Mouse (Mus musculus) CD4-positive, CD25-positive, alpha-beta regulatory T cell, adult 2 months (primary cell): ENCODE measurements around the gene Nhlrc3.
A peak's percentile ranks its signal among the peaks of the same experiment; 100 is the strongest.

Experiments
- DNase-seq: peaks from one replicate; pipeline ENCODE4 v3.0.0-alpha.2; 2012; ENCODE audit warnings: low read depth, low spot score

Nhlrc3 gene

DNA sequence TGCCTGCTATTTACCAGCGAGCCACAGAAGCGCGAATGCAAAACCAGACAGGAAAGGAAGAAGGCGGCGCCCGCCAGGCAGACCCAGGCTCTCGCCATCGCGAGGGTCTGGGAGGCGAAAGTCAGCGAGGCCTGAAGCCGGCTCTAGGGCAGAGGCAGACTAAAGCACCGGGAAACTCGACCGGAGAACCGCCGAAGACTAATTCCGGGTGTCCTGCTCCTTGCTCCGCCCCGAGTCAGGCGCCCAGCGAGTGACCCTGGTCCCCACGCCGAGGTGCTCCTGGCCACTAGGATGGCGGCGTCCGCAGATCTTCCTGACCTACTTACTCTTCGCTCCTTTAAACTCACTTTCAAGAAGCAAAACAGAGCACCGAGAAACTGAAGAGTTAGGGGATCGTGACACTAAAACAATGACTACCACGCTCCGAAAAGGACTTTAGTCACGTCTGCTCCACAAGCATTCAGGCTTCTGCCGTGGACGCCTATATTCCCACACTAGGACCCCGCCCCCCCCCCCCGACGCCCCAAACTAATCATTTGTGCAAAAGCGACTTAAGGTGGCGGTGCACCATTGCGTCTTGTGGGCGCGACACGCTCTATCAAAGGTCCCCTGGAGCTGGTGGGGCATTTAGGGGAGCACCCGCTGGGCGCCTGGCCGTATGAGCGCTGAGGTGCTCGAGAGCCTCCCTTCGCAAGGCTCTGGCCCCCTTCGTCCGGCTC lies at the start of gene Nhlrc3, which contains the start of gene Proser1:
Gene Nhlrc3 (minus strand): TSS at position 287 of the 719 bp plus-strand sequence.
Gene Proser1 (plus strand): TSS at position 621 of the 719 bp plus-strand sequence.
- peak; percentile 96 for DNase-seq

DNA sequence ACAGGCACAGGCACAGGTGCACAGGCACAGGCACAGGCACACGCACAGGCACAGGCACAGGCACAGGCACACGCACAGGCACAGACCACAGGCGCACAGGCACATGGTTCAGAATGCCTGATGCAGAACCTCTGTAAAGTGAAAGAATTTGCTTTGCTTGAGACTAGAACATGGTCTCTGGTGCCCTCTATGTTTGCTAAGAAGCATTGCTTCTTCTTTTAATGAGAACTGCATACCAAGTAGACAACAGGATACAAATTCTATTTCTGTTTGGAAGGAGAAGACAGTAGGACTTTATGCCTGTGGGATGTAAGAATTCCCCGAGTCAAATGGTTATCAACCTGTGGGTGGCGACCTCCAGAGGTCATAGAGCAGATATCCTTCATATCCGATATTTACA lies 39.3 kb upstream of the Nhlrc3 start:
- peak; percentile 27 for DNase-seq

DNA sequence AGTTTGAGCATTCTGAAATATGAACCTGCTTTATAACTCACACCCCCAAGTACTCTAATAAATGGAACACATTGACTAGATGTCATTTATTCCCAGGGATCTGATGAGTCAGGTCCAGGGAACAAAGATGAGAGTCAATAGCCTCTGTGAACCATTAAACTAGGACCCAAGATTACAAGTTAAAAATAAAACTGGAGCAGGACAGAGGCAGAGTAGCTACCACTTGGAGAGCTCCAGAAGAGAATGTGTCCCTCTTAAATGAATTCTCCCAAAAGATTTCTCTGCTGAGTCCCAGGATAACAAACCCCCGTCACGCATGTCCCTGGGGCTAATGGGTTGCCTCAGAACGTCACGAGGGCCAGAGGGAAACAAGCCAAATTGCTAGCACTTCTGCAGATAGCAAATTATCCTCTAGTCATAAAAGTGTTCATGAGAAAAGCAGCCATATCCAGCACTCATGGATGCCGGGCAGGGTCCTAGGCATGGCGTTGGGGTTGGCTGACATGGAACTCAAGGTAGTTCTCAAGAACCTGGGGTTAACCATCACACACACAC lies 35.3 kb upstream of the Nhlrc3 start:
- DNase-seq = no peak

GRCm38 (mm10) chr3:53488353-53488752 lies 25.2 kb upstream of the Nhlrc3 start, which contains the start of gene Stoml3:
Gene Stoml3, plus strand, starts transcription at chr3:53488653.
- no peak for DNase-seq

DNA sequence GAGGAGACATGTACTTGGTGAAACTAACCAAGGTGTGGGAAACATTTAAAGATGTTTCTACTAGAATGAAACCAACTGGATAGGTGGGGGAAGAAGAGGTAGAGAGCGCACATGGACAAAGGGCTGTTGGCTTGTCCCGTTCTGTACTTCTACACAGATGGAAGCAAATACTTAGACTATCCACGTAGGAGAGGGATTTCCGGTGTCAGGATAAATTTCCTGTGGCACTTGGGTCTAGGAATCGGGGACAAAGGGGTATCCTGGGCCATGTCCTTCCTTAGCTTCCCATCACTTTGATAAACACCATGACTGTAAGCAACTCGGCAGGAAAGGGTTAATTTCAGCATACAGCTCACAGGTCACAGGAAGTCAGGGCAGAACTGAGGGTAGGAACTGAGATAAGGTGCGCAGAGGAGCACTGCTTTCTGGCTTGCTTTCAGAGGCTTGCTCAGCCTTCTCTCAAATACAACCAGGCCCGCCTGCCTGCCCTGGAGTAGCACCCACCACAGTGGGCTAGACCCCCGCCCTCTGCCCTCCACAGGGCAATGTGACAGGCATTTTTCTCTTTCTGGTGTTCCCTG lies 24.0 kb upstream of the Nhlrc3 start:
- DNase-seq = no peak

DNA sequence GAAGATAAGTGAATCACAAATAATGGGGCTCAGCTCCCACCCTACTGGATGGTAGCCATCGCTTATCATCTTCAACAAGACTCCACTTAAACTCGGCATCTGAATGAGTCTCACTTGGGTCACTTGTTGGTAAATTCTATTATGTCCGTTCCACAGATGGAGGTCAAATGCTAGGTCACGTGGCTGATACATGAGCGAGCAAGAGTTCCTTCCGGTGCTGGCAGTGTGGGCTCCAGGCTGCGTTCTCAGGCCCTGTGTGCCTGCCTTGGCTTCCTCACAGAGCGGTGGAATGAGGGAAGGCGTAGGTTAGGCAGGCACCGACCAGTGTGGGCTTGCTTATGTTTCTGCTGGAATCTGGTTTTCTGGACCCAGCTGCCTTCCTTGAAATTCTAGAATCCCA lies 23.4 kb upstream of the Nhlrc3 start:
- no peak for DNase-seq

DNA sequence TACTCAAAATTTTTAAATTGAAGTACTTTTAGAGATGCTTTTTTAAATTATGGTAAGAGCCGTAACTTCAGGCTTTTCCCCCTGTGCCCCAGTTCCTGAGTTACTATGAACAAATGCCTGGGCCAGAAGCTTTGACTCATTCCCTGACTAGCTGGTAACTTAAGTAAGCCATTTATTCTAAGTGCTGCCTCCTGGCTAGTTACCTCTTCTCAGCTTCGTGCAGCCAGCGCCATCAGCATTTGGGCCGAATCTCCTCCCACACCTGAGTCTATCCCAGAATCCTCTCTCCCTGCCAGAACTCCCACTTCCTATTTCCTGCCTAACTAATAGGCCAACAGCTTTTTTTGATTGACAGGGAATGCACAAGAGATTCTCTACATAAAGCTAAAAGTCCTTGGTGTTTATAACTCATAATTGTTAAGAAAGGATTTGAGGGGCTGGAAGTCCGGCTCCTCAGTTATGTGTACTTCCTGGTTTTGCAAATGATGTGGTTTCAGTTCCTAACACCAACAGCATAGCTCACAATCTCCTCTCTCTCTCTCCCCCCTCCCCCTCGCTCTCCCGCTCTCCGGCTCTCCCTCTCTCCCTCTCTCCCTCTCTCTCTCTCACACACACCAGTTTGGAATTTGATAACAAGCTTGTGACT lies 20.4 kb upstream of the Nhlrc3 start:
- no peak for DNase-seq

DNA sequence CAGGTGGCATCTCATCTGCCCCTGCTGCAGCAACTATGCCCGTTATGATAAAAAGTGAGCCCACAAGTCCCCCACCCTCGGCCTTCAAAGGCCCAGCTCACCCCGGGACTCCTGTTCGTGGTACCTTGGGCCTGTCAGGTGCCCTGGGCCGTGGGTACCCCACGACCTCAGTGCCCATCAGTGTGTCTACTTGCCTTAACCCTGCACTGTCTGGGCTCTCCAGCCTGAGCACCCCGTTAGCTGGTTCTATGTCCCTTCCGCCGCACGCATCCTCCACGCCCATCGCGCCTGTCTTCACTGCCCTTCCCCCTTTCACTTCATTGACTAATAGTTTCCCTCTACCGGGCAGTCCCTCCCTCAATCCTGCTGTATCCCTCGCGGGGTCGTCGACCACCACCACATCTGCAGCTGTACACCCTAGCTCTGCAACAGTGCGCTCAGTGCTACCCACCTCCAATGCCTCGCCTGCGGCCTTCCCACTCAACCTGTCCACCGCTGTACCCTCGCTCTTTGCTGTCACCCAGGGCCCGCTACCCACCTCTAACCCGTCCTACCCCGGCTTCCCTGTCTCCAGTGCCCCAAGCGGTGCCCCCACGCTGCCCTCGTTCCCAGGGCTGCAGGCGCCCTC lies 15.4 kb upstream of the Nhlrc3 start:
- DNase-seq = no peak

DNA sequence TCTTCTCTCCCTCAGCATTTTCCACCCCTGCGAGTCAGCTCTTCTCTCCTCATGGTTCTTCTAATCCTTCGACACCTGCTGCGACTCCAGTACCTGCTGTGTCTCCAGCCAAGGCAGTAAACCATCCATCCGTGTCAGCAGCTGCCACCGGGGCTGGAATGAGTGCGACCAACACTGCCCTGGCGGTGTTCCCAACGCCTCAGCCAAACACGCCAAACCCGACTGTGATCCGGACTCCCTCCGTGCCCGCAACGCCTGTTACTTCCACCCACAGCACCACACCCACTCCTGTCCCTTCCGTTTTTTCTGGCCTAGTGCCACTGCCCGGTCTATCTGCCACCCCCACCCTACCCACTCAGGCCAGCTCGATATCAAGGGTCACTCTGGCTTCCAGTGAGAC lies 14.3 kb upstream of the Nhlrc3 start:
- DNase-seq = no peak

- DNase-seq = peak; percentile 15
Observed at GRCm38 (mm10) chr3:53475889-53476288, 12.8 kb upstream of the Nhlrc3 start.

DNA sequence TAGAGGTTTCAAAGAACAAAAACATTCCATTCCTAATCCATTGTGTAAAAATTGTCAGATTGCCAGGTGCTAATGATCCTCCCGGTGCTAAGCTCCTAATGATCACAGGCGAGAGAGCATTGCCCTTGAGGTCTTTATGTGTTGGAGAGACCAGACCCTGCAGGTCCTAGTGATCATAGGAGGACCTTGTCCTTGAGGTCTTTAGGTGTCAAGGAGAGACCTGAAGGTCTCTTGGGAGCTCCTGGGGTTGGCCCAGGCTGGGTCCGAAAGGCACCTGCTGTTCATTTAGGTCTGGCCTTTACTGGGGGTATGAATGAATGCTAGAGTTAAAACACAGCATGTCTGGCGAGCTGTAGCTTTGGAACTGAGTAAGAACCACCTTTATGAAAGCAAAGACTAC lies 11.0 kb upstream of the Nhlrc3 start:
- no peak for DNase-seq

GRCm38 (mm10) chr3:53472061-53472460 lies 8.9 kb upstream of the Nhlrc3 start:
- DNase-seq = no peak

- DNase-seq = no peak
Observed at GRCm38 (mm10) chr3:53469650-53470049, 6.5 kb upstream of the Nhlrc3 start.

DNA sequence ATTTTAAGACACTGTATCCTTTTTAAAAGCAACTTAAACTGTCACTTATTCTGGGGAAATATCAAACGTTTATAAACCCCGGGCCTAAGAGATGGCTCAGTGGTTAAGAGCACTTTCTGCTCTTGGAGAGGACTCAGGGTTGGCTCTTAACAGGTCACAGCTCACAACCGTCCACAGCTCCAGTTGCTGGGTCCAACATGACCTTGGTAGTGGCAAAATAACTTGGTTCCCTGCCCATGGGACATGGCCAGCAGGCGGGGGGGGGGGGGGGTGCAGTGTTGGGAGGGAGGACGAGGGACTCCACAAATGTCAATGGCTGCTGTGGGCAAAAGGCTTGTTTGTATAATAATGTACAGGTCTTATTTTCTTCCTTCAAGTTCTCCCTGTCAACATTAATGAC lies 4.2 kb upstream of the Nhlrc3 start:
- no peak for DNase-seq

DNA sequence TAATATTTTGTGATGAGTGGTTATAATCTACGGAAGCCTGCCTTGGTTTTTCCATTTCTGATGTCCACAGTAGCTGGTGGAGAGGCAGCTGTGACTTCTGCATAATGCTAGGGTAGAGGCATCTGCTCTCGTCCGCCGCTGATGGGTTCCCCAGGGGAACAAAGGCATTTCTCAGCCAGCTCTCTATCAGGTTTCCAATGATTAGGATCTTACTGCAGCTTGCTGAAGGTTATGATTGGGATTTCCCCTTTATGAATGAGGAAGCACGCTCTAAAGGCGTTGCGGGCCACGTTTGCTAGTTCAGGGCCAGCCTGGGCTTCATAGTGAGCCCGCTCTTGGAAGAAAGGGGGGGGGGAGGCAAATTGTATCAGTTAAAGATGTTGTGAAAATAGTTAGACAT lies 3.3 kb upstream of the Nhlrc3 start:
- peak; percentile 18 for DNase-seq

DNA sequence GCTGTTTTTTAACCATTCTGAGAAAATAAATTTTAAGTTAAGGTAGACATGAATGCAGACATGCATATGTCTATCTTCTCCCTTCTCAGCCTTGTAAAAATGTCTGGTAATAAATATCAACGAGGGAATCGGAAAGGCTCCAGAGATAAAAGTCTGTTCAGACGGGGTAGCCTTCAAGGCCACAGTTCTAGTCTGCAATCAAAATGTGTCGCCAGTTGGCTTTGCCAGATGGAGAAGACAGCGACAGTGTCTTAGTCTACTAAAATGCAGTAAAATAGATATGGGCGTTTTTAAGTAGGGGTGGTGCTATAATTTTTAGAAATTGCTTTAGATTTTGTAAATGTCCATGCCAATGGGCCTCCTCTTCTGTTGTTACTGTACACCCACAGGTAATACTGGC lies 2.2 kb upstream of the Nhlrc3 start:
- DNase-seq = no peak

- peak; percentile 28 for DNase-seq
Observed at GRCm38 (mm10) chr3:53464146-53464698, 1.1 kb upstream of the Nhlrc3 start.

- DNase-seq = no peak
Observed at GRCm38 (mm10) chr3:53463765-53464114, 608 bp upstream of the Nhlrc3 start.

DNA sequence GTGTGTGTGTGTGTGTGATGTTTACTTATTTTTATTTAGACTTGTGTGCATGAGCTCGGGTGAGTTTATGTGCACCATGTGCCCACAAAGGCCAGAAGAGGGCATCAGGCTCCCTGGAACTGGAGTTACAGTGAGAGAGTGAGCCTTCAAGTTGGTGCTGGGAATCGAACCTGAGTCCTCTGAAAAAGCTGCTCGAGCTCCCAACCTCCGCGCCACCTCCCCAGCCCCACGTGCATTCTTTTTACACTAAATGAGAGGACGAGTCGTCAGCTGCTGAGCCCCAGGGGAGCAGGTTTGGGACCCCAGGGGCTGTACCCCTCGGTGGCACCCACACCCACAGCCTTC lies 459 bp downstream of the Nhlrc3 start:
- DNase-seq = peak; percentile 74

DNA sequence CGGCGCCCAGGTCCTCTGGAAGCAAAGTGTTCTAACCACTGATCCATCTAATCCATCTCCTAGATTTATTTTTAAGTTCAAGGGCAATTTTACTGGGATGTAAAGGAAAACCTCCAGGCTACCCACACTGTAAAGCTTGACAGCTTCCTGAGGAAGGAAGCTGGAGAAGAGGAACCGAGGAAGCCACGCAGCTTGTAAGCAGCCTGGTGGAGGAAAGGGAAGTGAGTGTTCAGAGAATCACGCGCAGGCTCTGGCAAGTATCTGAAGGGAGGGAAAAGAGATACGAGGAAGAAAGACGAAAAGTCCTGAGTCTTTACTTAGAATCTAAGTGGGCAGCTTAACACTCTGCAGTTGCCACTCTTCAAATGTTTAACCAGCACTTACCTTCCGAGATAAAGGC lies 3.0 kb downstream of the Nhlrc3 start:
- DNase-seq = no peak

DNA sequence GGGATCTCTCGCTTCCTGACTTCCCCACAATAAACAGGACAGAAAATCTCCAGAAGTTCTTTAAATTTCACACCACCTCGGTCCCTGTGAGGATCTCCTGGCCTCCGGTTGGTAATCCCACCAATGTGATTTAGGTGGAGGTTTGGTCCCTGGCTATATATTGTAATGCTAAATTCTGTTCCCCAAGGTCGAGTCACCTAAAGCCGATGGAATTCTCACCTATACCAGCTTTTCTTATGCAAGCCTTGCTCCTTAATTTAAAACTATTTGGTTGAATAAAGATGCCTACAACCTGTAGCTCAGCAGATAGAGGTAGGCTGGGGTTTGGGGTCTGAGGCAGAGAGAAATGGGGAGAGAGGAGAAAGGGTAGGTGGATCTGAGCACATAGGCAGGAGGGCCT lies 5.4 kb downstream of the Nhlrc3 start:
- DNase-seq = no peak

DNA sequence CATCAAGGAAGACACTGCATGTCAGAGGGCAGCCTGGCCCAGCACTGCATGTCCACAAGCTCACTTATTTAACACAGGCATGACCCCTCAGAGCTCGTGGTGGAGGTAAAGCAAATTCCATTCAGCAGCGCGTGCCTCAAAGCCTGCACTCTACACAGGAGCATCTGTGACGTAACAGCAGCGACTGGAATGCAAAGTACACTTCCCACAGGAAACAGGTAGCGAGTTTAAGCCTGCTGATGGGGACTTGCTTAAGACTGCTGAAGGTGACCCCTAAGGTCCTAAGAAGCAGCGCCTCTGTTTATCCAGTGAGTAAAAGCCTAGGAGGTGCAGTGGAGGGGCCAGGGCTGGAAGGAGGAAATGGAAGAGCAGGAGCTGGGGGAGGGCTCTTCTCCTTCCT lies 8.1 kb downstream of the Nhlrc3 start:
- no peak for DNase-seq
